Mouse (Mus musculus) ovary, adult 18-20 months (tissue): ENCODE measurements around the gene Bglap3.
"Not testable (repeated sequence)": the region's sequence is repeated elsewhere in the genome, so short reads cannot be mapped to it uniquely, and the experiment has no call there.

Experiments used
- DNase-seq: peaks from one replicate; pipeline ENCODE4 v3.0.0; 2022; ENCODE audit warnings: low spot score, mixed read lengths

Gene Bglap3

GRCm38 (mm10) chr3:88372643-88373042 lies at the start of gene Bglap3:
Bglap3 (minus strand) TSS chr3:88372743.
- not testable (repeated sequence) for DNase-seq

GRCm38 (mm10) chr3:88422020-88422720 lies 49.6 kb upstream of the Bglap3 start:
- DNase-seq = no peak

GRCm38 (mm10) chr3:88420771-88421170 lies 48.2 kb upstream of the Bglap3 start:
- no peak for DNase-seq

- DNase-seq = no peak
Observed at GRCm38 (mm10) chr3:88418016-88418415, 45.5 kb upstream of the Bglap3 start.

GRCm38 (mm10) chr3:88415668-88416067 lies 43.1 kb upstream of the Bglap3 start:
- DNase-seq = peak; percentile 67

- DNase-seq = no peak
Observed at GRCm38 (mm10) chr3:88412636-88413035, 40.1 kb upstream of the Bglap3 start.

- no peak for DNase-seq
Observed at GRCm38 (mm10) chr3:88411681-88412080, 39.1 kb upstream of the Bglap3 start.

- DNase-seq = no peak
Observed at GRCm38 (mm10) chr3:88410645-88411031, 38.1 kb upstream of the Bglap3 start.

- peak; percentile 90 for DNase-seq
Observed at GRCm38 (mm10) chr3:88409741-88410644, 37.5 kb upstream of the Bglap3 start, which contains the start of gene Pmf1. Pmf1 (minus strand) TSS chr3:88410331.

GRCm38 (mm10) chr3:88408953-88409352 lies 36.4 kb upstream of the Bglap3 start:
- DNase-seq = no peak

GRCm38 (mm10) chr3:88407529-88407928 lies 35.0 kb upstream of the Bglap3 start:
- no peak for DNase-seq

- peak; percentile 47 for DNase-seq
Observed at GRCm38 (mm10) chr3:88407090-88407489, 34.5 kb upstream of the Bglap3 start.

- no peak for DNase-seq
Observed at GRCm38 (mm10) chr3:88403522-88404230, 31.1 kb upstream of the Bglap3 start.

- DNase-seq = no peak
Observed at GRCm38 (mm10) chr3:88398666-88399065, 26.1 kb upstream of the Bglap3 start.

GRCm38 (mm10) chr3:88395742-88396141 lies 23.2 kb upstream of the Bglap3 start:
- no peak for DNase-seq

GRCm38 (mm10) chr3:88395288-88395687 lies 22.7 kb upstream of the Bglap3 start:
- DNase-seq = no peak

- no peak for DNase-seq
Observed at GRCm38 (mm10) chr3:88393776-88394375, 21.3 kb upstream of the Bglap3 start.

- no peak for DNase-seq
Observed at GRCm38 (mm10) chr3:88384364-88384763, 11.8 kb upstream of the Bglap3 start, which contains the start of gene Bglap. Bglap (minus strand) TSS chr3:88384464.

- not testable (repeated sequence) for DNase-seq
Observed at GRCm38 (mm10) chr3:88382383-88382782, 9.8 kb upstream of the Bglap3 start.

GRCm38 (mm10) chr3:88381389-88382315 lies 9.1 kb upstream of the Bglap3 start:
- DNase-seq = not testable (repeated sequence)

- not testable (repeated sequence) for DNase-seq
Observed at GRCm38 (mm10) chr3:88378599-88378998, 6.1 kb upstream of the Bglap3 start, which contains the start of gene Bglap2. Bglap2 (minus strand) TSS chr3:88378699.
